Mouse (Mus musculus) hematopoietic stem cell, adult 5-6 weeks (primary cell): ENCODE data around the gene Psmd11. TPM values are rescaled to one million over a fixed set of nuclear protein-coding genes. Genes with fewer than 3 reads are reported as not detected.

ENCODE experiments used
- ATAC-seq, 2 experiments: fragments of 125-278 bp in 1 of 2; replicated peaks in 1 of 2; 2 replicates each; pipeline ENCODE4 v1.8.0; 2016 to 2017; ENCODE audit warnings: inconsistent platforms in 2 of 2, mild to moderate bottlenecking in 2 of 2, moderate number of reproducible peaks in 2 of 2, low read depth in 1 of 2, moderate TSS enrichment in 1 of 2; ENCODE audit not compliant: low FRiP score in 2 of 2, poor library complexity in 2 of 2, severe bottlenecking in 2 of 2, insufficient read depth in 1 of 2, low TSS enrichment in 1 of 2
- total RNA-seq: library from RNA; stranded (forward); fragments of 172-1452, 232-1000 nt; gene quantifications from 2 replicates; pipeline ENCODE4 v1.2.3, GENCODE M21; 2017

The Psmd11 gene
- total RNA-seq, 1 experiment from 2014 or later = 61.0 TPM

DNA sequence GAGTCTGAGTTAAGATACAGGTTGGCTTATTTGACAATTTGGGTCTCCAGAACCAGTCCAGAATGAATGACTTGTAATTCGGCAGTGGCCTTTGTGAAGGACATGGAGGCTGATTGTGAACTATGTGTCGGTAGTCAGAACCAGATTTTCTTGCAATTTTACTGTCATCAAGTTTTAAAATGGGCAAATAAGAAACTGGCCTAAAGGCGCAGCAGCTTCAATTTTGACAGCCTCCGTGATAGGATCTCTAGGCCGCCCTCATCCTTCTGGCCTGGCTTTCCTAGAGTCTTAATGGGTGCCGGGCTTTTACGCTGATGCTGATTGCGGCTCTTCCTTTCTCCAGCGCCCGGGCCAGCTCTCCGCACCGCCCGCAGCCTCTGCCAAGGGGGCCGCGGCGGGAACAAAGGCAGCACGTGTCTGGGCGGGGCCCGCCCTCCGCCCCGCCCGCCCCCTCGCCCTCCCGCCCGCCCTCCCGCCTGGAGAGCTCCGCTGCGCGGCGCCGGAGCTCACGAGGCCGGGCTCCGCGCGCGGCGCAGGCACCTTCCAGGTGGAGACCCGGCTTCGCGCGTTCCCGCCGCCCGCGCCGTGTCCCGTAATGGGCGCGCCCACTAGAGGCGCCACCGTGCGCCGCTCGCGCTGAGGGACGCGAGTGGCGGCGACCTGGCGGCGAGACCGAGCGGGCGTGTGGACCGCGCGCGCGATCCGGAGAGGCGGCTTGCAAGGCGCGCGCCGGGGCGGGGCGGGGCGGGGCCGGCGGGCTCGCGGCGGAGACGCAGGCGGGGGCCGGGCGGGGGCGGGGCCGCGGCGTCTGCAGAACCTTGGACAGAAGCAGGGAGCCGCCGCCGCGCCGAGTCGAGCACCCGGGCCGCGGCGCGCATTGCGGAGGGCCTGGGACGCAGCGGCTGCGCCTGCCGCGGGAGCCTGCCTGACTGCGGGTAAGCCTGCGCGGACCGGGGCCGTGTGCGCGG, 48.1 kb downstream of the Psmd11 start, which contains the start of gene Cdk5r1:
Gene Cdk5r1, plus strand, starts transcription at position 802 of the 968 bp plus-strand sequence.
- ATAC-seq = peak; percentile 38 to 68

DNA sequence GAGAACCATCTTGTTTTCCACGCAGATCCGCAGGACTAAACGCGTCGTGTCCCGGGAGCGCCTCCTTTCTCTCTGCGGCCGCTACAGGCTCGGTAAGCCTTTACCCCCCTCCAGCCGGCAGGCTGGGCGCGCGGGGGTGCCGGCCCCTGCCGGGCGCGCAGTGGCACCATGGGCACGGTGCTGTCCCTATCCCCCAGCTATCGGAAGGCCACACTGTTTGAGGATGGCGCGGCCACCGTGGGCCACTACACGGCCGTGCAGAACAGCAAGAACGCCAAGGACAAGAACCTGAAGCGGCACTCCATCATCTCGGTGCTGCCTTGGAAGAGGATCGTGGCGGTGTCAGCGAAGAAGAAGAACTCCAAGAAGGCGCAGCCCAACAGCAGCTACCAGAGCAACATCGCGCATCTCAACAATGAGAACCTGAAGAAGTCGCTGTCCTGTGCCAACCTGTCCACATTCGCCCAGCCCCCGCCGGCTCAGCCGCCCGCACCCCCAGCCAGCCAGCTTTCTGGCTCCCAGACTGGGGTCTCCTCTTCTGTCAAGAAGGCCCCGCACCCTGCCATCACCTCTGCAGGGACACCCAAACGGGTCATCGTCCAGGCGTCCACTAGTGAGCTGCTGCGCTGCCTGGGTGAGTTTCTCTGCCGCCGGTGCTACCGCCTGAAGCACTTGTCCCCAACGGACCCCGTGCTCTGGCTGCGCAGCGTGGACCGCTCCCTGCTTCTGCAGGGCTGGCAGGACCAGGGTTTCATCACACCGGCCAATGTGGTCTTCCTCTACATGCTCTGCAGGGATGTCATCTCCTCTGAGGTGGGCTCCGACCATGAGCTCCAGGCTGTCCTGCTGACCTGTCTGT, 49.2 kb downstream of the Psmd11 start:
- no peak for ATAC-seq

DNA sequence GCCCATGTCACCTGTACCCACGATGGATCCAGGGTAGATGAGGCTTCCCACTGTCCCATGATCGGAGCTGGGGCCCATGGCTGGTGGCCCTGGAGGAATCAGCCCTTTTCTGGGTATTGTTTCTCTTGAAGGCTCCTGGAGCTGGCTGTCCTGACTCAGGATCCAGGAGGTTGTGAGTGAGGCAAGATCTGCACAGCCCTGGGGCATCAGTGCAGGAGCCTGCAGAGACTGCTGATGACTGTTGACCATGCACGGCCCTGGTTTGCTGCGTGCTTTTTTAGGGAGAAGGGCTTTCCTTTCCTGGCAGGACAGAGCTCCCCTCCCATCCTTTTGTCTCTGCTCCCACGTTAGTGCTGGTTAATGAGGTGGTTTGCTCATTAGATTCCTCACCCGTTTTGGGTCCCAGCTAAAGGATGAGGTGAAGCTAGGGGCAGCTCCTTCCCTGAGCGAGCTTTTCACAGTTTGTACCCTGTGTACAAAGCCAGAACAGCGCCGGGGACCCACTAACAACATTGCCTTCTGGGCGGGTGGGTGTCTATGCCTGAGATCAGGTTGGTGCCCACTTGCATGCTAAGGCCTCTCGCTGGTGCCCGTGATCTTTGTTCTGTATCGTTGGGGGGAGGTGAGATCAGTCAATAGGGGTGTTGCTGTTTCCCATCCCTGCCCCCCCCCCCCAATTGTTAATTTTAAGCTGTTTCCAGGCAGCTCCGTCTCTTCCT, 50.4 kb downstream of the Psmd11 start:
- ATAC-seq = no peak

- no peak for ATAC-seq
These were observed 51.0 kb downstream of the Psmd11 start for GRCm38 (mm10) chr11:80479425-80479824.

- ATAC-seq = no peak
These were observed 51.8 kb downstream of the Psmd11 start for GRCm38 (mm10) chr11:80479906-80480866.

- ATAC-seq = no peak
These were observed 53.1 kb downstream of the Psmd11 start for GRCm38 (mm10) chr11:80481409-80482050.

DNA sequence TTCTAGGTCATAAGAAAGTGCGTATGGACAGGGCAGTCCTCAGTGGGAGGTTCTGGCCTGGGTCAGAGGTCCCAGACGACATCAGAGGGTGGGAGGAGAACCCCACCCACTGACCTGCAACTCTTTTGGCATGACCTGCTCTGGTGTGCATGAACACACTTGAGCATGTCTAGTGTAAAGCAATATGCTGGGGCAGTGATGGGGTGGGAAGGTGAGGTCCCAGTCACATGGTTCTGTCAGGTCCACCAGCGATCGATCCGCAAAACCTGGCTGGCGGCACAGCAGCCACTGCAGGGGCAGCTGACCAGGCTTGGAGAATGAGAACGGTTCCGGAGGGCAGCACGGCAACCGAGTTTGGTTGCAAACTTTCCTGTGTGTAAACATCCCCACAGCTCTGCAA, 53.9 kb downstream of the Psmd11 start:
- ATAC-seq = no peak

GRCm38 (mm10) chr11:80482921-80483320, 54.5 kb downstream of the Psmd11 start:
- ATAC-seq = no peak

DNA sequence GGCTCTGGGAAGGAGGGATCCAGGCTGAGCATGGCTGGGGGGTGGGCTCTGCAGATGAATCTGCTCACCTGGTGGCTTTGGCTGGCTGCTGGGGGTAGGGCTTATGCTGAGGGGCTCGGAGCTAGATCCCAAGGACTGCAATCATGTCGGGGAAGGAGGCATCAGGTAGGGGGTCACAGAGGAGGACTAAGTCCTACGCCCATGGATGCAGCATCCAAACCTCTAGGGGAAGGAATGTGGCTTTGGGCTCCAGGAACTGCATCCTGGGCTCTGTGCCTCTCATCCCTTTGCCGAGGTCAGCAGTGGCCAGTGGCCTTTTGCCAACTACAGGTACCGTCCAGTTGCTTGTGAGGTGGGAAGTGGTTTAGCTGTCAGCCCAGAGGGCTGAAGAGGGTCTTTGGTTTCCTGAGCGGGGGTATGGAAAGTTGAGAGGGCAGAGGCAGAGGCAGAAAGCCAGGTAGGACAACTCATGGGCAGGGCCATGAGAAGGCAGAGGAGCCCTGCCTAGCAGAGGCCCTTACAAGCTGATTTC, 55.2 kb downstream of the Psmd11 start:
- ATAC-seq = no peak

DNA sequence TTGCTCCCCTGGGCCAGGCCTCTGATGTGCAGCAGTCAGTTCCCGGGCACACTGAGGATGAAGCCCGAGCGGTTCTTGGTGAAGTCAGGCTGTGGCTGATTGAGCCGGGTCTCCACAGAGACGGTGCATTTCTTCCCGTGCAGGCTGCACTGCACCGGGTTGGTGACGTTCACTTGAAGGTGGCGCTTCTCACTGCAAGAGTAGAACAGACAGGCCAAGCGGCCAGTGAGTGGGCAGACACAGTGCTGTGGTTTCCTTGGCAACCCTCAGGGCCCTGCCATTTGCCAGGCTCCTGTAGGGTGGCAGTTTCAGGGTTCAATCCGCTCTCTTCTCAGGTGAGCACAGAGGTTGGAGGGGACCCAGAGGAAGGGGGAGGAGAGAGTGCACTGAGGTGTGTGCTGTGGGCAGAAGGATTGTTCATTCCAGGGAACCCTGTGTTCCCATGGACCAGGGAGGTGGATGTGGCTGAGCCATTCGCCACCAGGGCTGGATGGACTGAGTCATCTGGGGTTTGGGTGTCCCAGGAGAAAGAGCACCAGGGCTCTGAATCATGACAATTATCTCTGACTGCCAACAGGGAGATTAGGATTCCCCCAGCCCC, 55.9 kb downstream of the Psmd11 start:
- ATAC-seq = no peak

DNA sequence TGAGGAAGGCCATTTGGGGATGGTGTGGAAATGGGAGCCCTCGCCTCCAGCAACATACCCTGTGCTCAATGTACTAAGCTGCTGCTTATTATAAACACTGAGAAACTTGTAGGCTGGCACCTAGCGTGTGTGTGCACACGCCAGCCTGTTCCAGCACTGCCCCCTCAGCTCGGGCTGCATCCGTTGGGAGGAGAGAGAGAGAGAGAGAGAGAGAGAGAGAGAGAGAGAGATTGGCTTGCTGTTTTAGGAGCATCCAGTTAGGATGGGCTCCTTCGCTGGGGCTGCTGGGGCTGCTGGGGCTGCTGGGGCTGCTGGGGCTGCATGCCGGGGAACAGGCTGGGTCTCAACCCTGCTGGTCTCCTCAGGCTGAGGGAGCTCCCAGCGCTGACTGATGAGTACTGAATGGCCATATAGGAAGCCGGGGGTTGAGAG, 56.7 kb downstream of the Psmd11 start:
- no peak for ATAC-seq

DNA sequence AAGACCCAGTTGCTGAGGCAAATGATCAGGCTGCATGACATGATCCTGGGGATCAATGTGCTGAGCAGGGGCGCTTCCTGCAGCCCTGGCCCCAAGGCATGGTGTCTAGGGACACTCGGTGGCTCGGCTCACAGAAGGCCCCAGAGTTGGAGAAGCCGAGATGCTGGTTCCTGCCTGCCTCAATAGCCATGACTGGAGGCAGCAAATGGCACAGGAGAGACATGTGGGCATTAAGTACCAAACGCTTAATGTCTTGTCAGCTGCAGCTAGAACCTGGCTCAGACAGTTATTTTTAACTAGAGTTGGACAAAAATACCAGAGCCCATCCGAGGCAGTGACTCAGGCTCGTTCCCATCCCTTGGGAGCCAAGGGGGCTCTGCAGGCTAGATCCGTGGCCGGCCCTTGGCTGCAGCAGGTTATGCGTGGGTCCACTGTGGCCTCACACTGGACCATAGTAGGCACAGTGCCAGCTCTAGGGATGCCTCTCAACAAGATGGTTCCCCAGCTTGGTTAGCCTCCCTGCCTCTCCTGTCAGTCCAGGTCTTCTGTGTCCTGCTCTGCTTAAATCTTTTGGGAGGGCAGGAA, 57.3 kb downstream of the Psmd11 start:
- ATAC-seq = no peak

GRCm38 (mm10) chr11:80487904-80488587, 59.6 kb downstream of the Psmd11 start:
- no peak for ATAC-seq

DNA sequence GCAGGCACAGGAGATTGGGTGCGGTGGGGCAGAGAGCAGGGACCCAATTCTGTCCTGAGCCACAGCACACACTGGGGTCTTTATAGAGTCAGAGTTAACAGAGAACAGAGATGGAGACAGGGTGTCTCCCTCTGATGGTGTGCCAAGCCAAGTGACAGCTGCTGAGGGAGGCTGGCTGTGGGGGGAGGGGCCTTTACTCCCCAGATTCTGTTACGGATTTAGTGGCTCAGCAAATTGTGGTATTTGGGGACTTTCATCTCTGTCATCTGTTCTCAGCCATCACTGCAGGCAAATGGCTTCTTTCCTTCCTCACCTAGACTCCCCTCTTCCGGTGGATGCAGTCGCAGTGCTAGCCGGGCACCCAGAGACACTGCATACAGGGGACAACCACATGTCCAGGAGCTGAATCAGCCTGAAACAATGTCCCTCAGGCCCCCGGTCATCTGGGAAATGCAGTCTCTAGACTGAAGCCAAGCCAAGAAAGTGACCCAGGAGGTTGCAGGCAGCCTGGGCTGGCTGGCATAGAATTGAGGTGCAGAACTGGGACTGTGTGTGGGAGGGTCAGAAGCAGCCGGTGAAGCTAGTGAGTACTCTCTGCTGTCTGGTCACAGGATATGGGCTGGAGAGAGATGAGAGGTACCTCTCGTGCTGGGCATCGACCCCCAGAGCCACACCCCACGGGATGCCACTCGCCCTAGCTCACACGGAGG, 60.9 kb downstream of the Psmd11 start:
- peak in 1 of 2 experiments; percentile 5; a peak in 1 of 4 replicates for ATAC-seq
